ENCODE assay signal across 10 mouse cellular contexts in genomic region chr2:167267531-167268410, GRCm38 (mm10). TPM values are rescaled to one million over a fixed set of nuclear protein-coding genes. Genes with fewer than 3 reads are reported as not detected.
DNase-seq lines count a peak whose midpoint lies in the region; ATAC-seq and TF ChIP-seq lines count a peak whose summit lies in the region.
"Had no signal": no experiment of that assay in that cellular context is flagged by ENCODE, and none has a peak within 500 bp of the region (broad histone marks: within the 10 kb centered on the region; RNA-seq: fewer than 3 reads in every experiment).

No protein-coding gene starts in this region.

- peak; percentile 1 to 16 for DNase-seq in adrenal gland, adult 18-20 months (ENCODE audit: low spot score in 2 of 2)
- no peak for DNase-seq in adrenal gland, postnatal 25 days
- DNase-seq in lung, postnatal 10 days: peak; percentile 22
- DNase-seq in lung, postnatal 25 days (ENCODE audit: low spot score): no peak
- peak; percentile 40 for DNase-seq in gastrocnemius, postnatal 25 days
- peak; percentile 49 for DNase-seq in limb, embryonic 14.5 days (ENCODE audit: low spot score)
- DNase-seq in cerebellum, adult 11 months: no peak
- DNase-seq in hindbrain, embryonic 10.5 days (ENCODE audit: low spot score): no peak

- H3K4me3 ChIP-seq in limb, embryonic 14.5 days (replicated peaks; ENCODE audit: low read length): no peak overlapping the region
- no peak overlapping the region for H3K4me3 ChIP-seq in hindbrain, embryonic 10.5 days
- H3K4me3 ChIP-seq: heart, adult 2 months had no signal

- ATAC-seq in limb, embryonic 14.5 days (ENCODE audit: low FRiP score, low read depth): peak; percentile 86
- ATAC-seq: Patski had no signal

- no peak overlapping the region for H3K27ac ChIP-seq in limb, embryonic 14.5 days (replicated peaks; ENCODE audit: low read depth, low read length)
- no peak overlapping the region for H3K27ac ChIP-seq in hindbrain, embryonic 10.5 days
- H3K27ac ChIP-seq: heart, adult 2 months had no signal

- no peak for TF ChIP-seq POLR2A in limb, embryonic 14.5 days (IDR thresholded peaks at IDR 0.05; ENCODE audit: borderline replicate concordance, extremely low read depth, insufficient read depth, insufficient read length)

- no peaks in the 10 kb centered on the region for H3K9me3 ChIP-seq in limb, embryonic 14.5 days (ENCODE audit: control insufficient read depth, low read length)
- no peaks in the 10 kb centered on the region for H3K9me3 ChIP-seq in hindbrain, embryonic 10.5 days

- H3K36me3 ChIP-seq in limb, embryonic 14.5 days (ENCODE audit: control insufficient read depth, insufficient read depth, low read length): no peaks in the 10 kb centered on the region
- no peaks in the 10 kb centered on the region for H3K36me3 ChIP-seq in hindbrain, embryonic 10.5 days

- no peak overlapping the region for H3K9ac ChIP-seq in limb, embryonic 14.5 days (ENCODE audit: low read depth, low read length, severe bottlenecking)

- no peak overlapping the region for H3K4me2 ChIP-seq in limb, embryonic 14.5 days (replicated peaks; ENCODE audit: low read depth, low read length, severe bottlenecking)

- WGBS in limb, embryonic 14.5 days: 74% methylated on average over 14 of the region's 14 CpGs
- WGBS in hindbrain, embryonic 10.5 days: 84% methylated on average over 14 of the region's 14 CpGs

- no peaks in the 10 kb centered on the region for H3K27me3 ChIP-seq in limb, embryonic 14.5 days (ENCODE audit: control insufficient read depth, insufficient read depth, low read length)
- no peaks in the 10 kb centered on the region for H3K27me3 ChIP-seq in hindbrain, embryonic 10.5 days (ENCODE audit: insufficient read depth, poor library complexity, severe bottlenecking)
- H3K27me3 ChIP-seq: Patski had no signal

- H3K4me1 ChIP-seq in limb, embryonic 14.5 days (ENCODE audit: control insufficient read depth, insufficient read depth, low read length): no peaks in the 10 kb centered on the region
- peaks cover 8% of the 10 kb centered on the region for H3K4me1 ChIP-seq in hindbrain, embryonic 10.5 days (replicated peaks)

RNA-seq across cellular contexts. Expression of gene Ptgis, which starts 27.4 kb away (rescaled TPM):
- 10 to 100 TPM; 19.3 to 31.8 TPM for total RNA-seq in adrenal gland, adult 18-20 months (2021)
- total RNA-seq in adrenal gland, postnatal 25 days (2021): 17.7 and 24.9 TPM in 2 replicates
- 1 to 10 TPM; 4.2 to 5.5 TPM for total RNA-seq in gastrocnemius, postnatal 25 days (2021)
- polyA plus RNA-seq in limb, embryonic 14.5 days (2012; rRNA removed): 37.7 and 53.0 TPM in 2 replicates
- polyA plus RNA-seq in limb, embryonic 14.5 days (2014; fragmentation: Nextera tagmentation; extraction: Ambion mirVana): 31.2 and 31.8 TPM in 2 replicates
- polyA plus RNA-seq in hindbrain, embryonic 10.5 days (2016; fragmentation: Nextera tagmentation; extraction: Ambion mirVana): 10.8 and 10.9 TPM in 2 replicates

Comparison
In these comparisons a context has a peak if more than half of its experiments do, and no peak if none do; other contexts are left out.
1. DNase-seq: peak in adrenal gland, adult 18-20 months (2 of 2), lung, postnatal 10 days (single experiment), gastrocnemius, postnatal 25 days (single experiment) and limb, embryonic 14.5 days (single experiment); none in adrenal gland, postnatal 25 days (single experiment), lung, postnatal 25 days (single experiment), cerebellum, adult 11 months (single experiment) and hindbrain, embryonic 10.5 days (single experiment).